Mouse (Mus musculus) stomach, embryonic 15.5 days (tissue): ENCODE measurements around the gene Kdm5b. TPM values are rescaled to one million over a fixed set of nuclear protein-coding genes. Genes with fewer than 3 reads are reported as not detected.

ENCODE experiments used
- ATAC-seq: fragments of 200-750 bp; cut with Nextera tagmentation; 2 replicates; pipeline ENCODE4 v1.8.0; 2017; ENCODE audit warnings: low read depth, moderate number of reproducible peaks, moderate TSS enrichment; ENCODE audit not compliant: insufficient read depth, low FRiP score
- H3K27ac ChIP-seq: fragments of 300-500 bp; sonication (generic); 2 replicates; pipeline ENCODE4 v1.5.1; 2015; ENCODE audit warnings: mild to moderate bottlenecking, inconsistent platforms
- H3K27me3 ChIP-seq: fragments of 300-500 bp; sonication (generic); replicated peaks from 2 replicates; pipeline ENCODE4 v1.6.1; 2015; ENCODE audit warnings: inconsistent platforms
- H3K36me3 ChIP-seq: fragments of 300-500 bp; sonication (generic); 2 replicates; pipeline ENCODE4 v1.6.1; 2015; ENCODE audit warnings: inconsistent platforms
- H3K4me1 ChIP-seq: fragments of 300-500 bp; sonication (generic); 2 replicates; pipeline ENCODE4 v1.6.1; 2015; ENCODE audit warnings: inconsistent platforms
- H3K4me2 ChIP-seq: fragments of 300-500 bp; sonication (generic); 2 replicates; pipeline ENCODE4 v1.6.1; 2015; ENCODE audit warnings: mild to moderate bottlenecking, inconsistent platforms
- H3K4me3 ChIP-seq: fragments of 300-500 bp; sonication (generic); replicated peaks from 2 replicates; pipeline ENCODE4 v1.5.1; 2015; ENCODE audit warnings: inconsistent platforms
- H3K9ac ChIP-seq: fragments of 300-500 bp; sonication (generic); 2 replicates; pipeline ENCODE4 v1.6.1; 2015; ENCODE audit warnings: inconsistent platforms
- H3K9me3 ChIP-seq: fragments of 300-500 bp; sonication (generic); 2 replicates; pipeline ENCODE4 v1.6.1; 2016; ENCODE audit warnings: inconsistent platforms
- WGBS: fragments of 180-500 bp; shearing (Covaris S2); methylation state at CpG from one replicate; pipeline ENCODE4 v1.1.7; 2015; 5-methylcytosine and 5-hydroxymethylcytosine counted together
- polyA plus RNA-seq: library from polyadenylated mRNA; unstranded; fragments of >200 nt; fragmentation: Nextera tagmentation; extraction: Ambion mirVana; gene quantifications from 2 replicates; pipeline ENCODE4 v1.2.1, GENCODE M21; 2015

The Kdm5b gene
- polyA plus RNA-seq, 1 experiment from 2014 or later, result 53.2 TPM

- no peak overlapping the region for H3K4me3 ChIP-seq
- no peaks in the 10 kb centered on the region for H3K36me3 ChIP-seq
- WGBS, result 39% methylated on average over 10 of the region's 10 CpGs
- peaks cover 15% of the 10 kb centered on the region for H3K4me1 ChIP-seq
- H3K9me3 ChIP-seq, result no peaks in the 10 kb centered on the region
- no peak overlapping the region for H3K9ac ChIP-seq
- ATAC-seq, result no peak
- peaks cover 2% of the 10 kb centered on the region for H3K27me3 ChIP-seq
- H3K4me2 ChIP-seq, result no peak overlapping the region
- H3K27ac ChIP-seq, result no peak overlapping the region
These were observed 93.8 kb downstream of the Kdm5b start for GRCm38 (mm10) chr1:134653603-134654257.

DNA sequence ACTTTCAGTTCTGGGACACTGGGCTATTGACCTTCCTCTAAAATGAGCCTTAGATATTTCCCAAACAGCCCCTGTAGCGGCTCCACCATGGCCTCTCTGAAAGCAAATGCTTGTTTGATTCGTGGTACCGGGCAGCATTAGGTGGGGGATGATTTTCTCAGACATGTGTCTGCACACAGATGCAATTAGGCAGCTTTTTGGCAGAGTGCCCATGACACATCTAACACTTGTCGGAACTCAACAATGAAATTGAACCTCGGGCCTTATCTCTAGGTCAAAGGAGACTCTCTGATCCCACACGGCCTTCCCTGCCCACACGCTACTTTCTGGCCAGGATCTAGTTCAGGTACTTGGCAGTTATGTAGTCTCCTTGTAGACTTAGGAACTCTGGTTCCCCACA lies 98.9 kb downstream of the Kdm5b start:
- H3K27me3 ChIP-seq, result no peaks in the 10 kb centered on the region; the same call in 1 of the 2 replicates
- H3K9ac ChIP-seq, result no peak overlapping the region
- H3K9me3 ChIP-seq, result no peaks in the 10 kb centered on the region
- no peak for ATAC-seq
- H3K4me2 ChIP-seq, result no peak overlapping the region
- H3K4me3 ChIP-seq, result no peak overlapping the region
- H3K36me3 ChIP-seq, result no peaks in the 10 kb centered on the region
- WGBS, result 35% methylated on average over 7 of the region's 7 CpGs
- H3K27ac ChIP-seq, result no peak overlapping the region
- H3K4me1 ChIP-seq, result 0 out of 2 replicates have a peak, but pooled peaks cover 7% of the 10 kb centered on the region

DNA sequence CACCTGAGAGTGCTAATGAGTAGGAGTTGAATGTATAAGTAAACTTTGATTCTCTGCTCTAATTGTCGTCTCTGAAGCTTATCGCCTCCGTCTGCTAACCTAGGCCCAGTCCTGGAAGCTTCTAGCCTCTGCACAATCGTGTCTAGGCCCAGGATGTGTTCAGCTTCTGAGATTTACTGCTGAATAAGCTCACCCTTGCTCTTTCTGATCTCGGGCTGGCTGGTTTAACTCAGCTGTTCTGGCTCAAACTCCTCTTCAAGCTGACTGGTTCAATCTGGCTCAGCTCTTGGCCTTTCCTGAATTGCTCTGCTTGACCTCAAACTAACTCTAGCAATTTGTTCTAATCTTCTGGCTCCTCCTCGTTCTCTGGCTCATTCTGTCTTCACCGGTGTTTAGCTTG lies 100.2 kb downstream of the Kdm5b start:
- Histone ChIP-seq H3K36me3 (no peaks in the 10 kb centered on the region), H3K27me3 (no peaks in the 10 kb centered on the region), H3K9ac (no peak overlapping the region), H3K4me3 (no peak overlapping the region), H3K9me3 (no peaks in the 10 kb centered on the region), H3K4me1 (0 out of 2 replicates have a peak, but pooled peaks cover 7% of the 10 kb centered on the region), H3K27ac (peak overlapping the region; percentile 63; the same call in 1 of the 2 replicates), H3K4me2 (no peak overlapping the region)
- ATAC-seq, result no peak
- 33% methylated on average over 7 of the region's 7 CpGs for WGBS

DNA sequence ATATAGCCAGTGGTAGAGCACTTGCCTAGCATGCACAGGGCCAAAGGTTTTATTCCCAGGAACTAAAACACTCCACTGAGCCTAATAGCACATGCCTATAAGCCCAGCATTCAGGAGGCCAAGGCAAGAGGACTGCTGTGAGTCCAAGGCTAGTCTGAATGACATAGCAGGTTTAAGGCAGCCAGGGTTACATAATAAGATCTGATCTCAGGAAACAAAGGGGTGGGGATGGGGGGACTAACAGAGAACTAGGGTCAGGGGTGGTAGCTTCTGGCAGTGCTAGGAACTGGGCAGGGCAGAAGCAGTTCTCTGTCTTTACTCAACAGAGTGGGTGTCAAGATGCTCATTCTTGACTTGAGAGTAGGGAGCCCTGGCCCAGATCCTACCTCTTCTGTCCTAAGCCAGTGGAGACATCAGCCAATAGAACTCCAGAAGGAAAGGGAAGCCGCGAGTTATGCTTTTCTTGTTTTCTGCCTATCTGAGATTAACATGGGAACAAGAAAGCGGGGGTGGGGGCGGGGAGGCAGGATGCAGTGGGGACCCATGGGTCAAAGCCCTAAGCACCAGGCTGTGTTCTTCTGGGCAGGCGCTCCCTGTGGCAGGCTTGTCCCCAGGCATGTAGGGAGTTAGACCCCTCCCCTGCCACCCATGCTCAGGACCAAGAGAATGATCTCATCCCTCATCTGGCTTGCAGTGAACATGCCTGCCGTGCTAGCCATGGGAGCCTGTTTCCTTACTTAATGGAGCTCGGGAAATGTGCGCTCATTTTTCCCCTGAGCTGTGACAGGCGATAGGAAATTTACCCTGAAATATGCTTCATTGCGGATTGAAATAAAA lies 111.5 kb downstream of the Kdm5b start:
- no peak overlapping the region for H3K9ac ChIP-seq
- 51% methylated on average over 10 of the region's 10 CpGs for WGBS
- no peaks in the 10 kb centered on the region for H3K9me3 ChIP-seq
- peak overlapping the region; percentile 54 for H3K27ac ChIP-seq
- no peaks in the 10 kb centered on the region for H3K36me3 ChIP-seq
- ATAC-seq, result no peak
- no peaks in the 10 kb centered on the region for H3K27me3 ChIP-seq
- no peak overlapping the region for H3K4me2 ChIP-seq
- no peak overlapping the region for H3K4me3 ChIP-seq
- H3K4me1 ChIP-seq, result peaks cover 14% of the 10 kb centered on the region; the same call in 1 of the 2 replicates

DNA sequence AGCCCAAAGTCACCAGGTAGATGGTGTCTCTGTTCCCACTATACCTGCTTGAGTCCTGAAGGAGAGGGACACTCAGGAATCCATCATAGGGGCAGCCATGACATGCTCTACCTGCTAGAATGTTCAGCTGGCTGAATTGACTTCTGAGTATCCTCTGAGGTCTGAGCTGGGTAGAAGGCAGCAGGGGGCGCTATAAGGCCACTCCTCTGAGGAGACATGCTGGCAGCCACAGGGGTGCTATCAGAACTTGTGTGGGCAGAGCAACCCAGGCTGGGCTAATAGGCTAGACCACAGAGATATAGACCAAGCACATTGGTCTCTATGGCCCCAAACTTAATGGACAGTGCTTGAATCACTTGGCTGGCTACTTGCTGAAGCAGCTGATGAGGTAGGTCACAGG lies 114.3 kb downstream of the Kdm5b start:
- Histone ChIP-seq H3K4me3 (no peak overlapping the region), H3K27ac (no peak overlapping the region), H3K9me3 (no peaks in the 10 kb centered on the region), H3K36me3 (no peaks in the 10 kb centered on the region), H3K9ac (no peak overlapping the region), H3K4me1 (0 out of 2 replicates have a peak, but pooled peaks cover 7% of the 10 kb centered on the region), H3K4me2 (no peak overlapping the region), H3K27me3 (no peaks in the 10 kb centered on the region)
- no peak for ATAC-seq
- 11% methylated on average over 1 of the region's 1 CpGs for WGBS

DNA sequence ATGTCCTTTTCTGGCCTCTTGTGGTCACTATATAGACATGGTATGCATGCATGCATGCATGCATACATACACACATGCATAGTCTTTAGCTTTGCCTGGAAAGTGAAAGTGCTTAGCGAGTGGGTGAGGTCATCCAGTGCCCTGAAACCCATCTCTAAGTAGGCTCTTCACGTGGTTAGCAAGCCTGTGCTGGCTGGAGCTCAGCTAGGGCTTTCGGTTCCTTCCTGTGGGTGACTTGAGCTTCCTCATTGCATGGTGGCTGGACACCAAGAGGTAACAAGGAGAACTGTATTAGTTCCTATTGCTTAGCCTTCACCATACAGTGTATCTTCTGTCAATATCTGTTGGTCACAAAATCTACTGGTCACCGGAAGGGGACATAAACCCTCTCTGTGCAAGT lies 119.5 kb downstream of the Kdm5b start:
- Histone ChIP-seq H3K9me3 (no peaks in the 10 kb centered on the region), H3K9ac (no peak overlapping the region), H3K4me2 (no peak overlapping the region), H3K4me1 (peaks cover 9% of the 10 kb centered on the region; the same call in 1 of the 2 replicates), H3K27ac (no peak overlapping the region), H3K36me3 (no peaks in the 10 kb centered on the region), H3K27me3 (no peaks in the 10 kb centered on the region), H3K4me3 (no peak overlapping the region)
- ATAC-seq, result no peak
- 76% methylated on average over 4 of the region's 4 CpGs for WGBS

DNA sequence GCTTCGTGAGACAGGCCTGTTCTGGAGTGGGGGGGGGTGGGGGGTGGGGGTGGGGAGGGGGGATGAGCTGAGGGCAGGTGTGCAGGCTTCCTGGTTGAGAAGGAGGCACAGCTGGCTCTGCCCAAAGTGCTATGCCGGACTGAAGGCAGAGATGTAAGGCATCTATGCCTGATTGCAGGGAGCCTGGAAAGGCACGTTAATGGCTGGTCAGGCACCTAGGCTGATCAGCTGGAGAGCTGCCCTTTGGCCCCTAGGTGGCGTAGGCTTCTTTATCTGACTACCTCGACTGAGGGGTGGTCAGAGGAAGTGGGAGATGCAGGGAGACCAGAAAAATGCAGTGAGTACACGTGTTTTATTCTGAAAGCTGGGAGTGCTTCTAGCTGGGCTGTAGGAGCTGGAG lies 120.6 kb downstream of the Kdm5b start:
- 30% methylated on average over 6 of the region's 6 CpGs for WGBS

GRCm38 (mm10) chr1:134682460-134682859 lies 122.5 kb downstream of the Kdm5b start:
- no peaks in the 10 kb centered on the region for H3K9me3 ChIP-seq
- H3K9ac ChIP-seq, result no peak overlapping the region
- H3K27me3 ChIP-seq, result no peaks in the 10 kb centered on the region
- ATAC-seq, result no peak
- H3K4me1 ChIP-seq, result peaks cover 9% of the 10 kb centered on the region; the same call in 1 of the 2 replicates
- H3K4me3 ChIP-seq, result no peak overlapping the region
- H3K4me2 ChIP-seq, result no peak overlapping the region
- no peaks in the 10 kb centered on the region for H3K36me3 ChIP-seq
- no peak overlapping the region for H3K27ac ChIP-seq
- 30% methylated on average over 9 of the region's 9 CpGs for WGBS

More for the DNA sequence above, 120.6 kb downstream of the Kdm5b start:
- Histone ChIP-seq H3K27me3 (no peaks in the 10 kb centered on the region), H3K9me3 (no peaks in the 10 kb centered on the region), H3K4me3 (no peak overlapping the region), H3K4me1 (peaks cover 9% of the 10 kb centered on the region; the same call in 1 of the 2 replicates), H3K36me3 (no peaks in the 10 kb centered on the region), H3K27ac (no peak overlapping the region), H3K9ac (no peak overlapping the region), H3K4me2 (no peak overlapping the region)
- no peak for ATAC-seq

Other genes starting within 250 kb of the Kdm5b start
- 5.8 and 6.1 TPM in 2 replicates for gene Ppfia4, start 227.2 kb upstream of the Kdm5b start, polyA plus RNA-seq
- 85.8 and 90.6 TPM in 2 replicates for gene Tmem183a, start 198.2 kb upstream of the Kdm5b start, polyA plus RNA-seq
- not detected in 2 replicates for gene 4933406M09Rik, start 174.2 kb upstream of the Kdm5b start, polyA plus RNA-seq
- 38.5 and 40.1 TPM in 2 replicates for gene Cyb5r1, start 154.6 kb upstream of the Kdm5b start, polyA plus RNA-seq
- gene Adipor1, start 144.8 kb upstream of the Kdm5b start, polyA plus RNA-seq, result 82.5 and 93.6 TPM in 2 replicates
- 24.0 and 24.2 TPM in 2 replicates for gene Klhl12, start 104.6 kb upstream of the Kdm5b start, polyA plus RNA-seq
- 37.2 and 42.7 TPM in 2 replicates for gene Rabif, start 65.5 kb upstream of the Kdm5b start, polyA plus RNA-seq
- not detected in 2 replicates for gene Mgat4e, start 10.5 kb upstream of the Kdm5b start, polyA plus RNA-seq
- gene Syt2, start 86.5 kb downstream of the Kdm5b start, polyA plus RNA-seq, result 1.8 and 2.8 TPM in 2 replicates